Mouse (Mus musculus): ENCODE measurements around the gene Pcid2. TPM values are rescaled to one million over a fixed set of nuclear protein-coding genes. Genes with fewer than 3 reads are reported as not detected.

Gene Pcid2
- polyA plus RNA-seq, 1 experiment, result 54.1 TPM

GRCm38 (mm10) chr8:13113232-13113631 is 8.0 kb upstream of the Pcid2 start:
- Histone ChIP-seq H3K36me3 (ENCODE audit: control insufficient read depth, insufficient read depth, low read length) (peaks cover 3% of the 10 kb centered on the region), H3K4me1 (ENCODE audit: control insufficient read depth, insufficient read depth, low read length) (no peaks in the 10 kb centered on the region), H3K4me3 (ENCODE audit: control insufficient read depth, low read depth, low read length) (no peak overlapping the region), H3K27ac (ENCODE audit: control insufficient read depth, insufficient read depth, low read depth, low read length) (no peak overlapping the region), H3K27me3 (ENCODE audit: control insufficient read depth, insufficient read depth, low read length) (no peaks in the 10 kb centered on the region)
- TF ChIP-seq CTCF (IDR thresholded peaks at IDR 0.05; ENCODE audit: control insufficient read depth, insufficient read depth, insufficient replicate concordance, low read depth, low read length), result no peak

GRCm38 (mm10) chr8:13111917-13112316 is 6.7 kb upstream of the Pcid2 start:
- Histone ChIP-seq H3K27ac (ENCODE audit: control insufficient read depth, insufficient read depth, low read depth, low read length) (no peak overlapping the region), H3K4me1 (ENCODE audit: control insufficient read depth, insufficient read depth, low read length) (no peaks in the 10 kb centered on the region), H3K36me3 (ENCODE audit: control insufficient read depth, insufficient read depth, low read length) (no peaks in the 10 kb centered on the region; the same call in none of the 2 replicates), H3K27me3 (ENCODE audit: control insufficient read depth, insufficient read depth, low read length) (no peaks in the 10 kb centered on the region), H3K4me3 (ENCODE audit: control insufficient read depth, low read depth, low read length) (no peak overlapping the region)
- TF ChIP-seq POLR2A (IDR thresholded peaks at IDR 0.05; ENCODE audit: control insufficient read depth, low read depth, low read length) (no peak), CTCF (IDR thresholded peaks at IDR 0.05; ENCODE audit: control insufficient read depth, insufficient read depth, insufficient replicate concordance, low read depth, low read length) (no peak)

- H3K27me3 ChIP-seq (ENCODE audit: control insufficient read depth, insufficient read depth, low read length), result no peaks in the 10 kb centered on the region
- H3K27ac ChIP-seq (ENCODE audit: control insufficient read depth, insufficient read depth, low read depth, low read length), result peak overlapping the region; percentile 16; the same call in 1 of the 2 replicates
- H3K4me1 ChIP-seq (ENCODE audit: control insufficient read depth, insufficient read depth, low read length), result peaks cover 2% of the 10 kb centered on the region; the same call in 1 of the 2 replicates
- H3K36me3 ChIP-seq (ENCODE audit: control insufficient read depth, insufficient read depth, low read length), result no peaks in the 10 kb centered on the region; the same call in 1 of the 2 replicates
- TF ChIP-seq POLR2A (IDR thresholded peaks at IDR 0.05; ENCODE audit: control insufficient read depth, low read depth, low read length) (no peak), CTCF (IDR thresholded peaks at IDR 0.05; ENCODE audit: control insufficient read depth, insufficient read depth, insufficient replicate concordance, low read depth, low read length) (no peak)
- H3K4me3 ChIP-seq (ENCODE audit: control insufficient read depth, low read depth, low read length), result no peak overlapping the region
These were observed 4.2 kb upstream of the Pcid2 start for GRCm38 (mm10) chr8:13109416-13109960.

GRCm38 (mm10) chr8:13108967-13109366 is 3.7 kb upstream of the Pcid2 start:
- Histone ChIP-seq H3K27ac (ENCODE audit: control insufficient read depth, insufficient read depth, low read depth, low read length) (no peak overlapping the region), H3K36me3 (ENCODE audit: control insufficient read depth, insufficient read depth, low read length) (no peaks in the 10 kb centered on the region; the same call in 1 of the 2 replicates), H3K4me3 (ENCODE audit: control insufficient read depth, low read depth, low read length) (no peak overlapping the region), H3K4me1 (ENCODE audit: control insufficient read depth, insufficient read depth, low read length) (peaks cover 2% of the 10 kb centered on the region; the same call in 1 of the 2 replicates), H3K27me3 (ENCODE audit: control insufficient read depth, insufficient read depth, low read length) (no peaks in the 10 kb centered on the region)
- TF ChIP-seq POLR2A (IDR thresholded peaks at IDR 0.05; ENCODE audit: control insufficient read depth, low read depth, low read length), result no peak
- no peak for TF ChIP-seq CTCF (IDR thresholded peaks at IDR 0.05; ENCODE audit: control insufficient read depth, insufficient read depth, insufficient replicate concordance, low read depth, low read length)

- Histone ChIP-seq H3K27ac (ENCODE audit: control insufficient read depth, insufficient read depth, low read depth, low read length) (no peak overlapping the region), H3K27me3 (ENCODE audit: control insufficient read depth, insufficient read depth, low read length) (no peaks in the 10 kb centered on the region), H3K36me3 (ENCODE audit: control insufficient read depth, insufficient read depth, low read length) (no peaks in the 10 kb centered on the region), H3K4me3 (ENCODE audit: control insufficient read depth, low read depth, low read length) (no peak overlapping the region), H3K4me1 (ENCODE audit: control insufficient read depth, insufficient read depth, low read length) (peaks cover 2% of the 10 kb centered on the region; the same call in 1 of the 2 replicates)
- TF ChIP-seq POLR2A (IDR thresholded peaks at IDR 0.05; ENCODE audit: control insufficient read depth, low read depth, low read length) (no peak), CTCF (IDR thresholded peaks at IDR 0.05; ENCODE audit: control insufficient read depth, insufficient read depth, insufficient replicate concordance, low read depth, low read length) (no peak)
These were observed 2.9 kb upstream of the Pcid2 start for GRCm38 (mm10) chr8:13107990-13108638.

GRCm38 (mm10) chr8:13105908-13106551 is 771 bp upstream of the Pcid2 start:
- peaks cover 2% of the 10 kb centered on the region; the same call in 1 of the 2 replicates for H3K4me1 ChIP-seq (ENCODE audit: control insufficient read depth, insufficient read depth, low read length)
- peak overlapping the region; percentile 93 for H3K4me3 ChIP-seq (ENCODE audit: control insufficient read depth, low read depth, low read length)
- no peaks in the 10 kb centered on the region for H3K27me3 ChIP-seq (ENCODE audit: control insufficient read depth, insufficient read depth, low read length)
- peak overlapping the region; percentile 85 for H3K27ac ChIP-seq (ENCODE audit: control insufficient read depth, insufficient read depth, low read depth, low read length)
- TF ChIP-seq POLR2A (IDR thresholded peaks at IDR 0.05; ENCODE audit: control insufficient read depth, low read depth, low read length), result no peak
- TF ChIP-seq CTCF (IDR thresholded peaks at IDR 0.05; ENCODE audit: control insufficient read depth, insufficient read depth, insufficient replicate concordance, low read depth, low read length), result no peak
- no peaks in the 10 kb centered on the region for H3K36me3 ChIP-seq (ENCODE audit: control insufficient read depth, insufficient read depth, low read length)

- H3K27me3 ChIP-seq (ENCODE audit: control insufficient read depth, insufficient read depth, low read length), result no peaks in the 10 kb centered on the region
- peak overlapping the region; percentile 93 for H3K4me3 ChIP-seq (ENCODE audit: control insufficient read depth, low read depth, low read length)
- H3K36me3 ChIP-seq (ENCODE audit: control insufficient read depth, insufficient read depth, low read length), result 0 out of 2 replicates have a peak, but pooled peaks cover 1% of the 10 kb centered on the region
- H3K27ac ChIP-seq (ENCODE audit: control insufficient read depth, insufficient read depth, low read depth, low read length), result peak overlapping the region; percentile 85
- TF ChIP-seq CTCF (IDR thresholded peaks at IDR 0.05; ENCODE audit: control insufficient read depth, insufficient read depth, insufficient replicate concordance, low read depth, low read length), result no peak
- peak; percentile 36; the same call in 1 of the 2 replicates for TF ChIP-seq POLR2A (IDR thresholded peaks at IDR 0.05; ENCODE audit: control insufficient read depth, low read depth, low read length)
- H3K4me1 ChIP-seq (ENCODE audit: control insufficient read depth, insufficient read depth, low read length), result peaks cover 2% of the 10 kb centered on the region; the same call in 1 of the 2 replicates
These were observed 570 bp downstream of the Pcid2 start for GRCm38 (mm10) chr8:13104691-13105086.
